Mouse (Mus musculus) c-Kit-positive CD71-positive TER-119-positive erythroid progenitor cells, embryonic 14.5 days (primary cell): ENCODE measurements around the gene Col9a3.

Source experiments
- DNase-seq: peaks from one replicate; pipeline ENCODE4 v3.0.0-alpha.2; 2013; ENCODE audit warnings: low spot score

Col9a3 gene

GRCm38 (mm10) chr2:180597490-180597889 lies at the start of gene Col9a3:
Gene Col9a3 (plus strand): TSS chr2:180597790.
- no peak for DNase-seq

GRCm38 (mm10) chr2:180552340-180552739 lies 45.2 kb upstream of the Col9a3 start:
- no peak for DNase-seq

- no peak for DNase-seq
These were observed 42.4 kb upstream of the Col9a3 start for GRCm38 (mm10) chr2:180555219-180555618.

- no peak for DNase-seq
These were observed 41.1 kb upstream of the Col9a3 start for GRCm38 (mm10) chr2:180556470-180556869.

- DNase-seq, result no peak
These were observed 37.3 kb upstream of the Col9a3 start for GRCm38 (mm10) chr2:180560245-180560644.

- no peak for DNase-seq
These were observed 35.4 kb upstream of the Col9a3 start for GRCm38 (mm10) chr2:180562146-180562545.

- no peak for DNase-seq
These were observed 34.3 kb upstream of the Col9a3 start for GRCm38 (mm10) chr2:180563296-180563695.

- no peak for DNase-seq
These were observed 33.7 kb upstream of the Col9a3 start for GRCm38 (mm10) chr2:180563841-180564240.

GRCm38 (mm10) chr2:180566240-180566913 lies 31.2 kb upstream of the Col9a3 start:
- DNase-seq, result peak; percentile 69

- no peak for DNase-seq
These were observed 28.5 kb upstream of the Col9a3 start for GRCm38 (mm10) chr2:180569028-180569643.

- no peak for DNase-seq
These were observed 21.1 kb upstream of the Col9a3 start for GRCm38 (mm10) chr2:180576482-180576881.

- peak; percentile 53 for DNase-seq
These were observed 18.9 kb upstream of the Col9a3 start for GRCm38 (mm10) chr2:180578686-180579085.

GRCm38 (mm10) chr2:180581002-180581401 lies 16.6 kb upstream of the Col9a3 start, which contains the start of gene Mrgbp:
Gene Mrgbp (plus strand): TSS chr2:180581304.
- DNase-seq, result no peak

GRCm38 (mm10) chr2:180582481-180583153 lies 15.0 kb upstream of the Col9a3 start:
- peak; percentile 94 for DNase-seq

GRCm38 (mm10) chr2:180583154-180583507 lies 14.5 kb upstream of the Col9a3 start:
- no peak for DNase-seq

- no peak for DNase-seq
These were observed 8.9 kb upstream of the Col9a3 start for GRCm38 (mm10) chr2:180588736-180589122.

GRCm38 (mm10) chr2:180589123-180589831 lies 8.3 kb upstream of the Col9a3 start, which contains the start of gene Ogfr:
Gene Ogfr (plus strand): TSS chr2:180589245.
- DNase-seq, result peak; percentile 64

GRCm38 (mm10) chr2:180598157-180598705 lies 641 bp downstream of the Col9a3 start:
- DNase-seq, result no peak

GRCm38 (mm10) chr2:180600569-180601021 lies 3.0 kb downstream of the Col9a3 start:
- no peak for DNase-seq

- no peak for DNase-seq
These were observed 7.2 kb downstream of the Col9a3 start for GRCm38 (mm10) chr2:180604781-180605180.

GRCm38 (mm10) chr2:180610283-180610682 lies 12.7 kb downstream of the Col9a3 start:
- DNase-seq, result no peak

- DNase-seq, result no peak
These were observed 14.3 kb downstream of the Col9a3 start for GRCm38 (mm10) chr2:180611882-180612281.
